Mouse (Mus musculus): Measurements from ENCODE around the gene Gm45808. TPM values are rescaled to one million over a fixed set of nuclear protein-coding genes. Genes with fewer than 3 reads are reported as not detected.
"Not testable (repeated sequence)": the region's sequence is repeated elsewhere in the genome, so short reads cannot be mapped to it uniquely, and the experiment has no call there.

Gm45808 gene
- polyA plus RNA-seq, 1 experiment from 2014 or later: not detected

DNA sequence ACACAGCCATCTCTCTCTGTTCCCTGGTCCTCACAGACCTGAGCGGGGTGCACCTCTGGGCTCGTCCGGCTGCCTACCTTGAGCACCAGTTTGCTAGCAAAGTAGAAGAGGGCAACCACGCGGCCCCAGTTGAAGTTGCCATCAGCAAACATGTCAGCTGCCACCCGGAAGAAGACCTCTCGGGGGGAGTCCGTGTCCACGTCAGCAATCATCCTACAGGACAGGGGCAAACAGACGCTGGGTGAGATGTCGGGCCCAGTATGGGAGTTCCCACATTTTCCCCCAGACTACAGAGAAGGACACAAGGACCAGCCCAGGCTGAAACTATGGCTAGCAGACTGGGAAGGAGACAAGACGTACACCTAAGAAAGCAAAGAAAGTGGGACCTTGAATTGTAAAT lies 21.5 kb downstream of the Gm45808 start:
- no peak for ATAC-seq (ENCODE audit: low FRiP score, low read depth)
- H3K4me2 ChIP-seq (replicated peaks): peak overlapping the region; percentile 70; the same call in 1 of the 2 replicates
- H3K4me1 ChIP-seq: peaks cover 31% of the 10 kb centered on the region
- H3K27ac ChIP-seq: no peak overlapping the region
- H3K36me3 ChIP-seq: peaks cover 41% of the 10 kb centered on the region
- H3K9ac ChIP-seq: peak overlapping the region; percentile 83
- 96% methylated on average over 12 of the region's 12 CpGs for WGBS
- H3K4me3 ChIP-seq: peak overlapping the region; percentile 85; the same call in 1 of the 2 replicates
- H3K27me3 ChIP-seq: no peaks in the 10 kb centered on the region
- H3K9me3 ChIP-seq: no peaks in the 10 kb centered on the region

DNA sequence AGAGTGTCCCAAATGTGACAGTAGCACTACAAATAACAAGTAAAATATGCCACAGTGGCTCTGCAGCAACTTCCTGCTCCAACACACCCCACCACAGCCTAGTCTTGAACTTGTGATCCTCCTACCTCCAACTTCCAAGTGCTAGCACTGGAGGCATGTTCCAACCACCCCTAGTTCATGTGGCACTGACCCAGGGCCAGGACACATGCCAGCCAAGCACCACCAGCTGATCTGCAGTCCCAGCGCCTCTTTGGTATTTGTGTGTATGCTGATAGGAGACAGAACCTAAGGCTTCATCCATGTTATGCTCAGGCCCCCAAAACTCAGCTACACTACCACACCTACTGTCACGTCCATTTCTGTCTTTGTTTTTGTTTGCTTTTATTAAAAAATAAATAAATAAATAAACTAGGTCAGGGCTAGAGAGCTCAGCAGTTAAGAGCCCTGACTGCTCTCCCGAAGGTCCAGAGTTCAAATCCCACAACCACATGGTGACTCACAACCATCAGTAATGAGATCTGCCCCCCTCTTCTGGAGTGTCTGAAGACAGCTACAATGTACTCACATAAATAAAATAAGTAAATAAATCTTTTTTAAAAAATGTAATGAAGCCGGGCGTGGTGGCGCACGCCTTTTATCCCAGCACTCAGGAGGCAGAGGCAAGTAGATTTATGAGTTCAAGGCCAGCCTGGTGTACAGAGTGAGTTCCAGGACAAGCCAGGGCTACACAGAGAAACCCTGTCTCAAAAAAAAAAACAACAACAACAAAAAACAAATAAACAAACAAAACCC lies 22.4 kb downstream of the Gm45808 start:
- no peak for ATAC-seq (ENCODE audit: low FRiP score, low read depth)
- Histone ChIP-seq H3K4me2 (replicated peaks) (no peak overlapping the region), H3K36me3 (peaks cover 41% of the 10 kb centered on the region), H3K9me3 (no peaks in the 10 kb centered on the region), H3K4me3 (no peak overlapping the region), H3K9ac (no peak overlapping the region), H3K27ac (no peak overlapping the region), H3K27me3 (no peaks in the 10 kb centered on the region), H3K4me1 (peaks cover 33% of the 10 kb centered on the region)
- WGBS: 92% methylated on average over 7 of the region's 7 CpGs

DNA sequence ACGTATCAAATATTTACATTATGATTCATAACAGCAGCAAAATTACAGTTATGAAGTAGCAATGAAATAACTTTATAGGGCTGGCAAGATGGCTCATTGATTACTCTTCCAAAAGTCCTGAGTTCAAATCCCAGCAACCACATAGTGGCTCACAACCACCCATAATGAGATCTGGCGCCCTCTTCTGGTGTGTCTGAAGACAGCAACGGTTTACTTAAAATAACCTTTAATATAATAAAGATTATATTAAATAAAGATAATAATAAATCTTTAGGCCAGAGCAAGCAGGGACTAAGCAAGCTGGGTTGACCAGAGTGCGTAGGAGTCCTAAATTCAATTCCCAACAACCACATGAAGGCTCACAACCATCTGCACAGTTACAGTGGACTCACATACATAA lies 23.7 kb downstream of the Gm45808 start:
- not testable (repeated sequence) for H3K4me3 ChIP-seq; ATAC-seq (ENCODE audit: low FRiP score, low read depth); H3K9ac ChIP-seq; H3K27ac ChIP-seq; H3K4me2 ChIP-seq (replicated peaks); H3K9me3 ChIP-seq; H3K27me3 ChIP-seq
- 76% methylated on average over 4 of the region's 4 CpGs for WGBS
- H3K4me1 ChIP-seq: peaks cover 38% of the 10 kb centered on the region
- H3K36me3 ChIP-seq: peaks cover 49% of the 10 kb centered on the region

- H3K4me2 ChIP-seq (replicated peaks): no peak overlapping the region
- WGBS: 78% methylated on average over 4 of the region's 4 CpGs
- peaks cover 42% of the 10 kb centered on the region for H3K4me1 ChIP-seq
- H3K36me3 ChIP-seq: peaks cover 54% of the 10 kb centered on the region
- no peaks in the 10 kb centered on the region for H3K9me3 ChIP-seq
- no peak overlapping the region for H3K9ac ChIP-seq
- no peaks in the 10 kb centered on the region for H3K27me3 ChIP-seq
- ATAC-seq (ENCODE audit: low FRiP score, low read depth): no peak
- H3K4me3 ChIP-seq: no peak overlapping the region
- no peak overlapping the region for H3K27ac ChIP-seq
Measured at GRCm38 (mm10) chr7:45462325-45462724, 24.3 kb downstream of the Gm45808 start.

- H3K4me1 ChIP-seq: peaks cover 44% of the 10 kb centered on the region
- peaks cover 60% of the 10 kb centered on the region for H3K36me3 ChIP-seq
- ATAC-seq (ENCODE audit: low FRiP score, low read depth): no peak
- no peaks in the 10 kb centered on the region for H3K9me3 ChIP-seq
- H3K27me3 ChIP-seq: no peaks in the 10 kb centered on the region
- no peak overlapping the region for H3K4me3 ChIP-seq
- no peak overlapping the region; the same call in 1 of the 2 replicates for H3K27ac ChIP-seq
- 89% methylated on average over 4 of the region's 4 CpGs for WGBS
- H3K9ac ChIP-seq: no peak overlapping the region
- no peak overlapping the region for H3K4me2 ChIP-seq (replicated peaks)
Measured at GRCm38 (mm10) chr7:45461781-45462180, 24.8 kb downstream of the Gm45808 start.

- H3K27ac ChIP-seq: peak overlapping the region; percentile 85
- H3K9ac ChIP-seq: no peak overlapping the region
- H3K4me1 ChIP-seq: peaks cover 49% of the 10 kb centered on the region
- H3K27me3 ChIP-seq: no peaks in the 10 kb centered on the region
- WGBS: 67% methylated on average over 4 of the region's 5 CpGs
- H3K4me3 ChIP-seq: no peak overlapping the region
- H3K4me2 ChIP-seq (replicated peaks): peak overlapping the region; percentile 66; the same call in 1 of the 2 replicates
- ATAC-seq (ENCODE audit: low FRiP score, low read depth): no peak
- no peaks in the 10 kb centered on the region for H3K9me3 ChIP-seq
- H3K36me3 ChIP-seq: peaks cover 62% of the 10 kb centered on the region
Measured at GRCm38 (mm10) chr7:45461326-45461725, 25.3 kb downstream of the Gm45808 start.

GRCm38 (mm10) chr7:45460860-45461314 lies 25.7 kb downstream of the Gm45808 start:
- no peak; the same call in 1 of the 2 replicates for ATAC-seq (ENCODE audit: low FRiP score, low read depth)
- H3K27ac ChIP-seq: peak overlapping the region; percentile 85
- WGBS: 19% methylated on average over 13 of the region's 13 CpGs
- H3K4me3 ChIP-seq: peak overlapping the region; percentile 89
- H3K36me3 ChIP-seq: peaks cover 65% of the 10 kb centered on the region
- peak overlapping the region; percentile 66 for H3K4me2 ChIP-seq (replicated peaks)
- peaks cover 48% of the 10 kb centered on the region for H3K4me1 ChIP-seq
- peak overlapping the region; percentile 59 for H3K9ac ChIP-seq
- no peaks in the 10 kb centered on the region for H3K9me3 ChIP-seq
- no peaks in the 10 kb centered on the region for H3K27me3 ChIP-seq

- WGBS: 78% methylated on average over 7 of the region's 7 CpGs
Measured at GRCm38 (mm10) chr7:45460377-45460776, 26.2 kb downstream of the Gm45808 start.

GRCm38 (mm10) chr7:45459564-45460140 lies 27.0 kb downstream of the Gm45808 start, which contains the start of gene Ftl1:
TSS of gene Ftl1 (minus strand) at chr7:45459884.
- peak within 1 kb of the TSS; percentile 88 for H3K4me2 ChIP-seq (replicated peaks)
- H3K9ac ChIP-seq: peak within 1 kb of the TSS; percentile 91
- H3K9me3 ChIP-seq, H3K27me3 ChIP-seq: not testable (repeated sequence)
- WGBS: 0% methylated on average over 37 of the region's 37 CpGs
- peak within 1 kb of the TSS; percentile 89 for H3K4me3 ChIP-seq
- ATAC-seq (ENCODE audit: low FRiP score, low read depth): peak; percentile 94
- H3K36me3 ChIP-seq: peaks cover 66% of the 10 kb centered on the region
- peak within 1 kb of the TSS; percentile 97 for H3K27ac ChIP-seq
- H3K4me1 ChIP-seq: peaks cover 41% of the 10 kb centered on the region

More at GRCm38 (mm10) chr7:45460377-45460776, 26.2 kb downstream of the Gm45808 start:
- ATAC-seq (ENCODE audit: low FRiP score, low read depth): no peak
- peaks cover 66% of the 10 kb centered on the region for H3K36me3 ChIP-seq
- peak overlapping the region; percentile 66 for H3K4me2 ChIP-seq (replicated peaks)
- H3K4me1 ChIP-seq: peaks cover 43% of the 10 kb centered on the region
- peak overlapping the region; percentile 85 for H3K27ac ChIP-seq
- H3K9me3 ChIP-seq: no peaks in the 10 kb centered on the region
- peak overlapping the region; percentile 59 for H3K9ac ChIP-seq
- H3K4me3 ChIP-seq: peak overlapping the region; percentile 89
- no peaks in the 10 kb centered on the region for H3K27me3 ChIP-seq

DNA sequence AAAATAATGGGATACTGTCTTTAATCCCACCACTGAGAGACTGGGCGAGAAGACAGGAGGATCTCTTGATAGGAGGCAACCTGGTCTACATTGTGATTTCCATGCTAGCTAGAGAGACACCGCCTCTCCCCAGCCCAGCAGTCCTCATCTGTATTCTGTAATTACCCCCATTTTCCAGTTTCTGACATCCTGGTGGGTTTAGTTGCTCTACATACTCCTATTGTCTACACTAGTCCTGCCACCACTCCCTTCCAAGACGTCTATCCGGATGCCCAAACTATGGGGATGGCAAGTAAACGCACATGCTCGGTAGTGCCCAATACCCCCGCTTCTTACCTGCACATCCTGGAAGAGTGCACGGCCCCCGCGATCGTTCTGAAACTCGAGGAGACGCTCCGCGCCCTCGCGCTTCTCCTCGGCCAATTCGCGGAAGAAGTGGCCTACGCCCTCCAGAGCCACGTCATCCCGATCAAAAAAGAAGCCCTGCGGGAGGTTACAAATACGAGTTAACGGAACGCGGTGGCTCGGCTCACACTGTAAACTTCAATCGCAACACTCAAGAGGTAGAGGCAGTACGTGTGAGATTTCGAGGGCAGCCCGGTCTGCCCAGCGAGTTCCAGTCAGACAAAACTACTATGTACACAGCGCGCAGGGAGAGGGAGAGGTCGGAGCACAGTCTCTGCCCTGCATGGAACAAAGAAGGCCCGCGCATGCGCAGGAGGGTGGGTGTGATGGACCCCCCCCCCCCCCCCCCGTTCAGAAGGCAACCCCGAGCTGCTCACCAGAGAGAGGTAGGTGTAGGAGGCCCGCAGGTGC lies 27.7 kb downstream of the Gm45808 start:
- ATAC-seq (ENCODE audit: low FRiP score, low read depth): peak; percentile 79
- under 1% methylated on average over 43 of the region's 43 CpGs for WGBS
- H3K36me3 ChIP-seq: peaks cover 66% of the 10 kb centered on the region
- no peaks in the 10 kb centered on the region for H3K27me3 ChIP-seq
- H3K27ac ChIP-seq: peak overlapping the region; percentile 97
- peak overlapping the region; percentile 91 for H3K9ac ChIP-seq
- H3K4me1 ChIP-seq: peaks cover 41% of the 10 kb centered on the region
- H3K4me3 ChIP-seq: peak overlapping the region; percentile 89
- peak overlapping the region; percentile 88 for H3K4me2 ChIP-seq (replicated peaks)
- no peaks in the 10 kb centered on the region for H3K9me3 ChIP-seq

- Histone ChIP-seq H3K9me3 (no peaks in the 10 kb centered on the region), H3K27me3 (no peaks in the 10 kb centered on the region), H3K4me2 (replicated peaks) (peak overlapping the region; percentile 88), H3K27ac (peak overlapping the region; percentile 52; the same call in 1 of the 2 replicates), H3K4me1 (peaks cover 41% of the 10 kb centered on the region), H3K4me3 (peak overlapping the region; percentile 89), H3K9ac (peak overlapping the region; percentile 91), H3K36me3 (peaks cover 64% of the 10 kb centered on the region)
- 67% methylated on average over 10 of the region's 10 CpGs for WGBS
- ATAC-seq (ENCODE audit: low FRiP score, low read depth): no peak
Measured at GRCm38 (mm10) chr7:45457204-45458060, 29.2 kb downstream of the Gm45808 start.

Measured in limb, embryonic 13.5 days (tissue).